Mouse (Mus musculus): Measurements from ENCODE around the gene Ccdc136.

Gene Ccdc136

DNA sequence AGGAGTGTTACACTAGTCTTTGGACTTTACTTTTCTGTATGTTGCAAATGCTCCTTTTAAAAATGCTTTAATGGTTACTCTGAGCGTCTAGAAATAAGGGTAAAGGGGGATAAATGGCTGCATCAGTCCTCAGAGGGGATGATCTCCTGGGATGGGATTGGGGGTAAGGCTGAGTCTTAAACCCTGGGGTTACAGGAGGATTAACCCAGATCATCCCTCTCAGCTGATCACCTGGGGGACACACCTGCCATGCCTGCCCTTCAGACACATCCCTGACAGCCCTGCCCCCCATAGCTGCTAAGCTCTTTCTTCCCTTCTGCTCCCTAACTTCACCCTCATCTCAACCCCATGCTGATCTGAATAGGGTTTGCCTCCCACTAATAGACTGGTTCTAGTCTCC is 1.8 kb upstream of the Ccdc136 start:
- no peak for DNase-seq (ENCODE audit: low spot score in 2 of 2)

DNA sequence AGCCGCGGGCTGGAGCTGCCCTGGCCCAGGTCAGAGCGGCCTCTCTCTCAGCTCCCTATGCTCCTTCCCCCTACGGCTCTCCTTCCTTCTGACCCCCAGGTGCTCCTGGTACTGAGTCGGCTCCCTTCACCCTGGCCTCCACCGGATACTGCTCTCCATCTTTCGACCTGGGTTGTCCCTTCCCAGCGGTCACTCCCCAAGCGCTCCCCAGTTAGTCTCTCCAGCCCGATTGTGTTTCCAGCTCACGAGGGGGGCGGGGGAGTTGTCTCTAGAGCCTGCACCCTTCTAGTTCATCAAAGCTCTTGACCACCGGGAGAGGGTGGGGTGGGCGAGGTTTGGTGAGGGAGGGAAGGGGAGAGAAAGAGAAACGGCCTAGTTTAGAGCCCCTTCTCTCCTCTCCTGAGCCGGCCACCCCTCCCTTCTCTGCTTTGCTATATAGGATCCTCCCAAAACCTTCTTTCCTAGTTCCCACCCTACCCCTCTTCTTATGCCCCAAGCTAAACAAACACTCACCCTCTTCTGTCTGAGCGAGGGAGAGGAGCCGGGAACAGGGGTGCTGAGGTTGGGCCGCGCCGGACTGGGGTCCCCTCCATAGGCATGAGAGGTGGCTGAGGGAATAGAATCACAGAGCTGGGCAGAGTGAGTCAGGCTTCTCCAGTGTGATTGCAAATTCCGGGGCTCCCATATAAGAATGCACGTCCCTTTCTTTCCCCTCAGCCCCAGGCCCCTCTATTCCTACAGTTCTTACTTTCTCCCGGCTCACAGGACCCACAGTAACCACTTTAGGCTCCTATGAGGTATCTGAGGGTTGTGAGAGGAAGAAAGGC is 818 bp downstream of the Ccdc136 start:
- no peak for DNase-seq (ENCODE audit: low spot score in 2 of 2)

DNA sequence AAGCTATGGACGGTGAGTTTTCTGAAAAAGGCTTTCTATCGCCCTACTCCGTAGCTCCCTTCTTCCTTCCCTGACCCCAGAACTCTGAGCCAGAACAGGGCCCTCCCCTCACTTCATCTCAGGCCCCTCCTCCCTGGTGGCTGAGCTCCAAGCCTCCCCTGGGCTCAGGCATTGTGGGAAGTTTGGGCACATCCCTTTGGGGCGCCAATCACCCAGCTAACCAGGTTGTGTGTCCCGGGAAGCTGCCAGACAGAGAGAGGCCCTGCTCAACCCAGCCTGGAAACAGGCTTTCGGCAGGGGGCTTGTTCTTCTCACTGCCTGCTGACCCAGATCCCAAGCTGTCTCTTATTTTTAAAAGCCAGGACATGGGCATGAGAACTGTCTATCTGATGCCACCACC is 1.5 kb downstream of the Ccdc136 start:
- DNase-seq (ENCODE audit: low spot score in 2 of 2) = no peak

DNA sequence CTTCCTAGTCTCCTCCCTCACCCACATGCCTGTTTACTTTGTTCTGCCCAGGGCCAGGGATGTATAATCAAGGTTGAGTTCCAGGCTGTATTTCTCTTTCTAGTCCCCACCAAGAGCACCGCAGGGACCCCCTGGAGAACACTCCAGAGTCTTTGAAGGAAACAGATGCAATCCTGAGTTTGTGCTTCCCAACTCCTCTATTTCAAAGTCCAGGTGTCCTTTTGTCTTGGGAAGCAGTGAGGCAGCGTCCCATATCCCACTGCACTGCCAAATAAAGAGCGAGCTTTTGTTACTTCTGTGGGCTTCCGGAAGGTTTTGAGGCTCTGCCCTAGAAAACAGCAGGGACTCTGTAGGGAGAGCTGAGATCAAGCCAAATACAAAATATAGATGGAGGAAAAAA is 3.7 kb downstream of the Ccdc136 start:
- no peak for DNase-seq (ENCODE audit: low spot score in 2 of 2)

DNA sequence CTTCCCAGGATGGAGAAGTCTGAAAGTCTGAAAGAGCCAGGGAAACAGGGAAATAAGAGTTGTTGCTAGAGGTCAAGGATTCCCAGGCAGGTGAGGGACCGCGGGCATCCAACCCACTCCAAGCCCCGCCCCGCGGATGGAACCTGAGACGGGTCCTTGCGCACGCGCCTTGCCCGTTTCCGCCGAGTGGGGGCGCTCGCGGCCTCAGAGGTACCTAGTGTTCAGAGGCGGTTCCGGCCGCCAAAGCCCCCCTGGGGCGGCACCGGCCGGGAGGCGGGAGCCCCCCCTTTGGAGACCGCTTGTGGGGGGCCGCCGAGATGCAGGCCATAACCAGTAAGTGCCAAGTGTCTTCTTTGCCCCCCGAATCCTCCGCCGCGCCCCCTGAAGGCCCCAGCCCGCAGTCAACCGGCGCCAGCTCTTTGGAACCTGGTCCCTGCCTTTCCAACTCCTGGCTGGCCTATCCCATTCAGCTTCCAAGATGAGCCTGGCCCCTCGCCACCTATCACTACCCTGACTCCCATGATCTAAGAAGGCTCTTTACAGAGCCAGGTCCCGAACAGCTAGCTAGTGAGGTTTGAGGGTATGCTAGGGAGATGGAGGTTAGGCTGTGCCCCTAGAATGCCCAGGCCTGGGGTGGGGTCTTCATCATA is 6.7 kb downstream of the Ccdc136 start:
- DNase-seq (ENCODE audit: low spot score in 2 of 2) = no peak

DNA sequence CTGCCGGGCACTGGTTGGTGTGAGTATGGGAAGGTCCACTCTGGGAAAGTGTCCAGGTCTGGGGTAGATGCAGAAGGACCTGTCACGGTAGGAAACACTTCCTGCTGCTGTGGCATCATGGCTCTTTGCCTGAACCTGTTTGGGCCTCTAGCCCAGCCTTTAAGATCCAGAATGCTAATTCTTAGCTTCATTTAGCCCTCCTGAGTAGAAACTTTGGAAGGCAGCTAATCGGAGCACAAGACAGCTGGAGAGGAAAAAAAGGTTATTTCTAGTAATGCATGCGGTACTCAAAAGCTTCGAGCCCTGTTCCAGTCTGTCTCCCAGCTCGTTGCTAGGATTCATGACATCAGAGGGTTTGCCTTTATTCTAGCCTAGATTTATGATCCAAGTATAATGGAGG is 10.3 kb downstream of the Ccdc136 start:
- DNase-seq (ENCODE audit: low spot score in 2 of 2) = no peak

DNA sequence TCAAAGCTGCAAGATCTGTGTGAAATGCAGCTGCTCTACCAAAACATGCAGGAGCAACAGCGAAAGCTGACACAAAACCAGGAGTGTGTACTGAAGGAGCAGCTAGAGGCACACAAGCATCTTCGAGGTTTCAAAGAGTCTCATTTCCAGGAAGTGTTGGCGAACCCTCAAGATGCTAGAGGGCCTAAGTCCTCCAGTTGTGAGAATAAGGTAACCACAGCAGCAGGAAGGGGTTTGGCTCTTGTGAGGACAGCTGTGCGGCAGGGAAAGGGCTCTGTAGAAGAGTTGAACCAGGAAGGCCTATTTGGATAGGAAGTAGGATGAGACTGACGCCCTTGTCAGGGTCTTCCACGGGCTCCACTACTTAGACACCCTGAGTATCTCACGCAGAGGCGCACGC is 19.3 kb downstream of the Ccdc136 start:
- no peak for DNase-seq (ENCODE audit: low spot score in 2 of 2)

DNA sequence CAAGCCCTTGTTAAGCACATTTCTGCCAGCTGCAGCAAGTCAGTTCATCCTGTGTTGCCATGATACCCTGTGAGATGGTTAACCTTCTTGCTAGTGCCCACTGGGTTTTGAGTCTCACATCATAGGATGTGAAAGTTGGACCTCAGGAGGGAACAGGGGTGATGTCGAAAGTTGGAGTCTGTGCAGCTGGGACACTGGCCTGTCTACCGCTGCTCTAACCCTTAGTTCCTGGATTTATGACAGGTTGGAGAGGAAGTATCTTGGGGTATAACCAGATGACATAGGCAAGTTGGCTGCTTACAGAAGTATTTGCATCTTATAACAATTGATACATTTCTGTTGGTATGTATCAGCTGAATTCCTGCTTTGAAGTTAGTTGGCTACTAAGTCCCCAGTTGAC is 24.5 kb downstream of the Ccdc136 start:
- DNase-seq (ENCODE audit: low spot score in 2 of 2) = no peak

DNA sequence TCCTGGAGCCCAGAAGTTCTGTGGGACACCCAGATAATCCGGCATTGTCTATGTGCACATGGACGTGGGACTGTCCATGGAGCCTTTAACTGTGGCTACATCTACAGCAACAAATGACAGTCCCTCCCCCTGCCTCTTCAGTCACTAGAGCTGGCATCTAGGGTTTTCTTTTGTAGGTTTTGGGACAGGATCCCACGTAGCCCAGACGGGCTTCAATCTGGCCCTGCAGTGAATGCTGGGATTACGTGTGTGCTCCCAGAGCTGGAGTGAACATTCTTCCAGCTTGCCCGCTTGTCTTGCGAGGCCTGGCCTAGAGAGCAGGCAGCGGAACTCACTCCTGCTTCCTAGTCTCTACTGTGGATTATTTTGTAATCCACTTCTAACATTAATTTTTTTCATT is 29.0 kb downstream of the Ccdc136 start:
- DNase-seq (ENCODE audit: low spot score in 2 of 2) = no peak

DNA sequence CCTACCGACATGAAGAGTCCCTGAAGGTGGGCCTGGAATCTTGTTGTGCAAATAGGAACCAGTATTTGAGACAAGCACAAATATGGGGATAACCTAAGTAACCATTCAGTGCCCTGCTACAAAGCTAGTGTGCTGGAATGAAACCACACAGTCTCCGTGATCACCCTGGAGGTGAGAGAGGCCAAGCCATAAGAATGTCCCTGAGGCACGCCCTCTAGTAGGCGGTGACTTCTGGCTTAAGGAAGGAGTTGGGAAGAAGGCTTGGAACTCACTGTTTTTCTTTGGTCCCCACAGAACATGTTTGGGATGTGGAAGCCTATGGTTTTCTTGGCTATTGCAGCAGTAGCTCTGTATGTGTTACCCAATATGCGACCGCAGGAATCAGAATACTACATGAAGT is 30.2 kb downstream of the Ccdc136 start:
- DNase-seq (ENCODE audit: low spot score in 2 of 2) = no peak

DNA sequence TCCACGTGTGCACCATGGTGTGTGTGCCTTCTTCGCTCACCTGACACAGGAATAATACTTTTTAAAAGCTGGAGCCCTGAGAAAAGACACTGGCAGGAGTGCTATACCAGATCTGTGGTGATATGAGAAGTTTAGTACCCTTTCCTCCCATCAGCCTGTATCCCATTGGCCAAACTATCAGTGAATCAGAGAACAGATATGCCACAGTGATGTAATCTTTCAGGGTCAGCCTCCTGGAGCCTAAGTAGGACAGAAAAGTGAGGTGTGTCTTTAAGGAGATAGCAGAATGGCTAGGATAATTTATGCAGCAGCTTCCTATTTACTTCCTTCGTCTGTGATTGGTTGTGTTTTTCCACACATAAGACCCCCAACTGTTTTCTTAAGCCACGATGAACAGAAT is 32.1 kb downstream of the Ccdc136 start:
- DNase-seq (ENCODE audit: low spot score in 2 of 2) = no peak

DNA sequence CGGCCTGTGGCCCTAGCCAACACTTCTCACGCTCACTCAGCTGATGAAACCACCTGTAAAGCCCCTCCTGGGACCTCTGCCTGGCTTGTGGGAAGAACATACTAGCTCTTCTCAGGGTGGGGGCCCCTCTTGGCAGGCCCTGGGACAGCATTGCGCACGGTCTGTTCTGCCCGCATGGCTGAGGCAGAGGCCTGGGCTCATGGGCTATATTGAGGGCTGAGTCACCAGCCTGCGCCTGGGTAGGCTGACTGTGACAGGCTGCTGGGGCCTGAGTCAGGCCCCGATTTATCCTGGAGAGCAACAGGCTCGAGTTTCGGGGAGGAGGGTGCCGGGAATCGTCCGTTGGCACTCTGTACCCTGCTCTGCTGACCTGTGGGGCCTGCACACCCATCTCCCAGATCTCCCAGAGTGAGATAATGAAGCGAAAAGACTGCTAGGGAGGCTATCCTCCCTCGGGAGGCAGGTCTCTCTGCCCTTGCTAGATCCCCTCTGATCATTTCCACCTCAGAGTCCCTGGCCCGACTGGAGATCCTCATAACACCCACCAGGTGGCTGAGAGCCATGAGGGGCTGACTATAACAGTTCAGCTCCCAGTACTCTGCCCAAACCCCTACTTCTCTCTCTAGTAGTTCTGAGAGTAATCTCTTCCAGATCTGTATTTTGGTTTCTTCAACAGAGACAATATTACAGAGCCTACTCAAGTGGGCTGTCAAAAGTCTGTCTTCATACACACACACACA is 34.7 kb downstream of the Ccdc136 start:
- DNase-seq (ENCODE audit: low spot score in 2 of 2) = peak in 1 of 2 experiments; percentile 23

DNA sequence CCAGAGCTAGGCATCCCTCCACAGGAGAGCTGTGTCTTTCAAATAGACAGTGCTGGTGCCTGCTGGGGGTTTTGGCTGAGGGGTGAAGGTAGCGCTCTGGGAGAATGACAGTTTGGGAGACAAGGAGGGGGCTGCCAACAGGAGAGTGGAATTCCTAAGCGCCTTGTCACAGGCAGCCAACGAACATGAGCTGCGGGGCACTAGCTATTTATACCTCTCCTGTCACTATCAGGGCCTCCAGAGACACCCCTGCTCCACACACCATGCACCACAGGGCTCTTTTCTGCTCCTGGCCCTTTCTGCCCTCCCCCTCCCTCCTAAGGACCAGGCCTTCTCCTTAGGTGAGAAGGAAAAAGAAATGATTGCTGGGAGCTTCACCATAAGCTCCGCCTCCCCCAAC is 35.4 kb downstream of the Ccdc136 start:
- DNase-seq (ENCODE audit: low spot score in 2 of 2) = peak; percentile 69

DNA sequence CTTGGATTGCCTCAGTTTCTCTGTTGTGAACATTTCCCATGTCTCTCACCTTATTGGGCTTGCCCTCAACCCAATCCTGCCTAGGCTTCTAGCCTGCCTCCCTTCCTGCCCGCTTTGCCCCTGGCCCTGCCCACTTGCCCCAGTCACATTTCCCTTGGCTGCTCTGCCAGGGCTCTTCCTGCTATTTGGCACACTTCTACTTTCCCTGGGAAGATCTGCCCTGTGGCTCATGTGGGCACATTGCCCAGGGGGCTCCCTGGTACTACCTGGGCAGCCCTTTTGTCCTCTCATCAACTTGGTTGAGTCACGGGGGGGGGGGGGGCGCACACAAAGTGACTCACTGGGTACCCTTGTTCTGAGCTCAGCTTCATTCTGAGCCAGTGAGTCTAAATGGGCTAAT is 36.0 kb downstream of the Ccdc136 start:
- DNase-seq (ENCODE audit: low spot score in 2 of 2) = peak; percentile 46 to 58

DNA sequence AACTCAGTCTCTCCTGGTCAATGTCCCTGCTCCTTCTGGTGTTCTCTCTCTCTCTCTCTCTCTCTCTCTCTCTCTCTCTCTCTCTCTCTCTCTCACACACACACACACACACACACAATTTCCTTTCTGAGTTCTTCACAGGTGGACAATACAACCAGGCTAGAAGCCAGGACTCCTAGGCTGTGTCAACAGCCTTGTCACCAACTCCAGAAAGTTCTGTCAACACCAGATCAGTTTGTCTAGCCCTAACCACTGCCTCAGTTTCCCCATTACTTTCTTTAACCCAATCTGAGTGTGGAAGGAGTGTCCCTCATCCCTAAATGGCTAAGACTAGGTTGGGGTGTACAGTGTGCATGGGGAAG is 36.5 kb downstream of the Ccdc136 start:
- no peak for DNase-seq (ENCODE audit: low spot score in 2 of 2)

DNA sequence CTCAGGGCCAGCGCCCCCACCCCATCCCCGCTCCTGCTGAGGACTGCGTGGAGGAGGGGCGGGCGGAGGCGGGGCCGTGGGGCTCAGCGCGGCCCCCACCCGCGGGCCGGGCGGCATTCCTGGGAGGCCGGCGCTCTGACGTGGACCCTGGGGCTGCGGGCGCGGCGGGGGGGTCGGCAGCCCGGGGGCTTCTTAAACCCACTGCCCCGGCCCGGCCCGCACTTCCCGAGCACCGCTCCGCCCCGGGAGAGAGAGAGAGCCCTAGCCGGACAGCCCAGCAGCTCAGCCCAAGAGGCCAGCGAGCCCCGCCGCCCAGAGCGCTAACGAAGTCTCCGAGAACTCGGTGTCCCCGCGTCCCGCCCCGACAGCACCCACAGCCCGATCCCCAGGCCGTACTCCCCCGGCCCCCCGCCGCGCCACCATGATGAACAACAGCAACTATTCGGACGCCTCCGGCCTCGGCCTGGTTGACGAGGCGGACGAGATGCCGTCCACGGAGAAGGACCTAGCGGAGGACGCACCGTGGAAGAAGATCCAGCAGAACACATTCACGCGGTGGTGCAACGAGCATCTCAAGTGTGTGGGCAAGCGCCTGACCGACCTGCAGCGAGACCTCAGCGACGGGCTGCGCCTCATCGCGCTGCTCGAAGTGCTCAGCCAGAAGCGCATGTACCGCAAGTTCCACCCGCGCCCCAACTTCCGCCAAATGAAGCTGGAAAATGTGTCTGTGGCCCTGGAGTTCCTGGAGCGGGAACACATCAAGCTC is 37.1 kb downstream of the Ccdc136 start, which contains the start of gene Flnc:
Flnc (plus strand) TSS at position 219 of the 766 bp plus-strand sequence.
- peak; percentile 49 to 56 for DNase-seq (ENCODE audit: low spot score in 2 of 2)

DNA sequence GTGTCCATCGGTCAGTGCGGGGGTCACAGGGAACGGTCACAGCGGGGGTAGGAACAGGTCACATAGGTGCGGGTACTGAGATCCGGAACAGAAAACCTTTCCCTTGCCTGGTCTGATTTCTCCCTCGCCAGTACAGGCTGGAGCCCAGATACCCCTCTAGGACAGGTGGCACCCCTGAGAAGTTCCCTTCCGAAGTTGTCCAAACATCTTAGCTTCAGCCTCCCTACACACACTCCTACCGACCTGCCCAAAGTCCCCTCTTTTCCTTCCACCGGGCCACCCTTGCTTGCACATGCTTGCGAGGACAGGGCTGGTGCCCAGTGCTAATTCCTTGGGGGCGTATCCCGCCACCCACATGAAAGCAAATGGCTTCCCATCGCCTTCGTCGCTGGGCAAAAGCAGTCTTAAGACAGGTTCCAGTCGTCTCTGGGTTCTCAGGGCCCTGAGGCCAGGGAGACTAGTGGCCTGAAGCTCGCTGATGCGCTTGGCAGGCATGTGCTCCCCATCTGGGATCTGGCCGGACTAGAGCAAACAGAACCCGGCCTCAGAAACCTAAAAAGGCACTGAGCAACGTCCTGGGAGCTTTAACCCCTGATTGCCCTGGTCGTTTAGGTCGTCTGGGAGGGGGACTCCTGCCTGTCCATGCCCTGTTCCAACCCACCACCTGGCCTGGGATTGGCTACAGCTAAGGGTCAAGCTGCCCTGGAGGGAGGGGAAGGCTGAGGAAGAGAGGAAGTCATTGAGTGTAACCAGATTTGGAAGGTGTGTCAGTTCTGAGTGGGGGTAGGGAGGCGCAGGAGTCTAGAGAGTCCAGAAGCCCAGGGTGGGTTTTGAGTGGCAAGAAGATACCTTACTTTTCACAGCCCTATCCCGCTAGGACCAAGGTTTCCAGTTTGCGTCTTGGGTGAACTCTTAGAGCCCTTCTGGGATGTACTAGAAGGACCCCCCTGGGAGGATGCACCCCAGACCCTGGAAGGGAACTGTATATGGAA is 38.0 kb downstream of the Ccdc136 start:
- DNase-seq (ENCODE audit: low spot score in 2 of 2) = peak; percentile 79 to 84

DNA sequence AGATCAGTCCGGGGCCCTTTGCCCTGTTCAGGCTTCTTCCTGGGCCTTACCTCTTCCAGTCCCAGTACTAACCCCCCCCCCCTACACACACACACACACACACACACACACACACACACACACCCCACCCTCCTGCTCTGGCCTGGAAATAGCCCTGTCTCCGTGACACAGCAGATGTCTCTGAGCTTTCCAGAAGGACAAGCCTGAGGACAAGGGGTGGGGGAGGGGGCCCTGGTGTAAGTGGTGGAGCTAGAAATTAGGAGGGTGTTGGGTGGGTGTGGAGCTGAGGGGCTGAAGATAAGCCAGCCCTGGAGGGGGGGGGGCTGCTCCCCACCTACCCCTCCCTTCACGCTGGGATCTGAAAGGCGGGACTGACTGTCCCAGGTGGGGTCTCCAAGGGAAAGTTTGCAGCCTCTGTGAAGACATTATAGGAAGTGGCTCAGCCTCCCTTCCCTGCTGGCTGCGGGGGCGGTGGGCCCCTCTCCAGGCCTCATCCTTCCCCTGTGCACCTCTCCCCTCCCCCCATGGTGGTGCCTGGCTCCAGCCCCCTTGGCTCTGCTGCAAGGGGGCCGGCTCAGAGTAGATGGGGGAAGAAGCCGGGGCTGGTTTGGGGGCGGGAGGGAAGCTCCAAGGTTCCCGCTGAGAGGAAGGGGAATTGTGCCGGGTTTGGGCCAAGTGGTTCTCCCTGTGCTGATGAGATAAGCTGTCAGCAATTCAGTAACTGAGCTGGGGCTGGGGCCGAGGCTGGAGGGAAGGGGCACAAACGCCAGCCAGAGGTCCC is 39.0 kb downstream of the Ccdc136 start:
- peak; percentile 52 to 56 for DNase-seq (ENCODE audit: low spot score in 2 of 2)

DNA sequence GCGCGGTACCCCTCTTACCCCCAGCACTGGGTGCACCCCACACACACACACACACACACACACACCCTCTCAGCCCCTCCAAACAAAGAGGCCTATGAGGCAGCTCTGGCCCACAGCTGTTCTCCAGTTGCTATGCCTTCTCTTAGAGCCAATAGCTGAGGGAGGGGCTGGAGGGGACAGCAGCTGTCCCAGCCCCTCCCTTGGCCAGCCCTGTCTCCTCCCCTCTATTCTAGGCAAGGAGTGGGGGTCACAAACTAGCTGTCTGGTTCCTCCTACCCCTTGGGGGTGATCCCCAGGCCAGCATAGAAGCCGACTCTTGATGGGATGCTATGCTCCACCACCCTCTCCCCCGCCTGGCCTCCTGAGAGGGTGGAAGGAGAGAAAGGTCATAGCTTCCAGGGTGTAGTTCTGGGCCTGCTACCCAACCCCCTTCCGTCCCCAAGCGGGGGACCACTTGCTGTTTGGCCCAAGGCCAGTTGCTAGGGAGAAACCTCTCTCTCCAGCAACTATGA is 39.9 kb downstream of the Ccdc136 start:
- peak; percentile 44 to 61 for DNase-seq (ENCODE audit: low spot score in 2 of 2)

DNA sequence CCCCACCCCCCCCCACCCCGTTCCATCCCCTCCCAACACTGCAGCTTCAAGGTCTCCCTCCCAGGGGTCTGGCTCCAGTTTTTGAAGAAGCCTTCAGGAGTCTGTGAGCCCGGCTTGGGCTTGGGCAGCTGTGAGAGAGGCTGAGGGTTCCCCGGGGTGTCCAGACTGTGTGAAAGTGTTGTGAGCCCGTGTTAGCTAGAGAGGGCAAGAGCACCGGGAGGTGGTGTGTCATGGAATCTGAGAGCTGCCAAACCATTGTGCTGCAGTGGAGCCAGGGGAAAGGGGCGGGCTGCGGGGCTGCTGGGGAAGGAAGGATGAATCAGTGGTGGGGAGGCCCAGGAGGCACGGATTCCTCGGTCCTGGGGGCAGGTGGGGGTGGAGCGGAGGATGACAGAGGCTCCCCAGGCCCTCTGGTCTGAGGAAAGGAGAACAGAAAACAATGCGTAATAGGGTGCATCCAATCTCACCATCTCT is 40.4 kb downstream of the Ccdc136 start:
- peak; percentile 76 to 82 for DNase-seq (ENCODE audit: low spot score in 2 of 2)
